Mouse (Mus musculus) urinary bladder, adult 2 months (tissue): ENCODE measurements around the gene Tmem232. TPM values are rescaled to one million over a fixed set of nuclear protein-coding genes. Genes with fewer than 3 reads are reported as not detected.
"Not testable (repeated sequence)": the region's sequence is repeated elsewhere in the genome, so short reads cannot be mapped to it uniquely, and the experiment has no call there.

Source experiments
- DNase-seq: peaks from one replicate; pipeline ENCODE4 v3.0.0; 2022; ENCODE audit warnings: low spot score
- polyA plus RNA-seq: library from polyadenylated mRNA; depleted of rRNA; stranded (reverse); fragments of >200 nt; gene quantifications from 2 replicates; pipeline ENCODE4 v1.2.3, GENCODE M21; 2012; rRNA removed

The Tmem232 gene
- polyA plus RNA-seq, 1 experiment, result 0.01 TPM

DNA sequence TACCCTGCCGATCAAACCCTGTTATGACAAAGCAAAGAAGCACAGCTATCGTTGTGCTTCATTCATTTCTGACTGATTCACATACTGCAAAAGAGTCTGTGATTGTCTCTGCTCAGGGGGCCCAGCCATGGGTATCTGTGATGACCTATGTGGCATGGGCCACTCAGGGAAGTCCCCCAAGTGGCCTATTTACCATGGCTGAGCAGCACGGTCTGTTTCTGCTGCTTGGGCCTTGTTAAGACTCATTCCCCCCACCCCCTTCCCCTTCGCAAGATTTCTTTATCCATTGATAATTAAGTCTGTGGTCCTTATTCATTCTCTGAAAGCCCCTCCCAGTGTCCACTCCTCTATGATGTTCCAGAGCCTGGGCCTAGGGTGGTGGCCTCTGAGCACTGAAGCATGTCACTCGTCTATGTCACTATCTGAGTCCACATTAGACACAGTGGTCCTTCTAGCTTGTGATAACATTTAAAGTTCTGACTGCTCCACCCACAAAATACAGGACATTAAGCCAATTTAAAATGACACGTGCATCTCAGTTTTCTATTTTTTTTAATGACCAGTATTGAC is 315.1 kb downstream of the Tmem232 start:
- DNase-seq, result no peak

DNA sequence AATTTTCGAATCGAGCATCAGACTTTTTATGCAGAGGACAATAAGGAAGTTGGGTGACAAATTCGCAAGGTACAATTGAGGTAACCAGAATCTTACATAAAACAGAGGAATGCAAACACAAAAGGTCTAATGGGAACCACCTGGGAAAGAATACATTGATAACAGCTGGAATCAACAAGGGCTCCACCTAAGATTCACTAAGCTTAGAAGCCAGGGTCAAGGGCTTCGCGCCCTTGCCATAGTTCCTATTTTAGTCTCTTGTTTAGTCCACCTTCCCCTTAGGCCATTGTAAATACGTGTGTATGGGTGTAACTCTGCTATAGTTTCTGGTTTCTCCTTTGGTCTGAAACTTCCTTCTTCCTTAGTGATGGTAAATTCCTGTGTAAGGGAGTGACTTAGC is 318.9 kb downstream of the Tmem232 start:
- not testable (repeated sequence) for DNase-seq

Other genes with a start within 250 kb of the Tmem232 start
- 67.9 and 68.3 TPM in 2 replicates for gene Vapa, start 72.8 kb upstream of the Tmem232 start, polyA plus RNA-seq
- gene Txndc2, start 101.4 kb upstream of the Tmem232 start, polyA plus RNA-seq, result 0.04 and 0.06 TPM in 2 replicates
- gene Rab31, start 232.0 kb upstream of the Tmem232 start, polyA plus RNA-seq, result 34.2 and 35.0 TPM in 2 replicates
- gene Ppp4r1, start 241.8 kb upstream of the Tmem232 start, polyA plus RNA-seq, result 37.1 and 37.8 TPM in 2 replicates